Mouse (Mus musculus) telencephalon, adult 2 months (tissue): ENCODE results near the gene D930020B18Rik.
A peak's percentile ranks its signal among the peaks of the same experiment; 100 is the strongest.

Source experiments
- DNase-seq: peaks from one replicate; pipeline ENCODE4 v3.0.0-alpha.2; 2011; ENCODE audit warnings: low read depth, low spot score

Gene D930020B18Rik

GRCm38 (mm10) chr10:121641272-121642053 is at the start of gene D930020B18Rik:
D930020B18Rik (plus strand) TSS chr10:121641588.
- DNase-seq = no peak

GRCm38 (mm10) chr10:121596580-121596979 is 44.8 kb upstream of the D930020B18Rik start:
- DNase-seq = peak; percentile 31

GRCm38 (mm10) chr10:121601272-121601671 is 40.1 kb upstream of the D930020B18Rik start:
- DNase-seq = no peak

DNA sequence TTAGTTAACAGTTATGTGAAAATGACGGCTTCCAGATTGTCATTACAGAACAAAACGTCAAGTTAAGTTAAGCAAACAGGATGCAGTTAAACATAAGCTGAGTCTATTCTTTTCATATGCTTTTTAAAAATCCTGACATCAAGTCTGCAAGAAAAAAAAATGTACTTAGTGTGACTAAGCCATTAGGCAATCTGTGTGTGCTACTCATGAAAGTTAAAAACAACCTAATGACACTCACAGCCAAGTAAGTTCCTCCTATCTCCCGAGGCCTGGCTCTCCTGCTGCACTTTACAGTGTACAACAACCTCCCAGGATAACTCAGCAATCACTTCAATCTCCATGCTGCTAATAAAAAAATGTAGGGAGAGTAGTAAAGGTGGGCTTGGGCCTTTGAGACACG is 37.8 kb upstream of the D930020B18Rik start:
- no peak for DNase-seq

GRCm38 (mm10) chr10:121604632-121605344 is 36.6 kb upstream of the D930020B18Rik start:
- DNase-seq = no peak

- DNase-seq = no peak
These were observed 33.2 kb upstream of the D930020B18Rik start for GRCm38 (mm10) chr10:121608177-121608576.

DNA sequence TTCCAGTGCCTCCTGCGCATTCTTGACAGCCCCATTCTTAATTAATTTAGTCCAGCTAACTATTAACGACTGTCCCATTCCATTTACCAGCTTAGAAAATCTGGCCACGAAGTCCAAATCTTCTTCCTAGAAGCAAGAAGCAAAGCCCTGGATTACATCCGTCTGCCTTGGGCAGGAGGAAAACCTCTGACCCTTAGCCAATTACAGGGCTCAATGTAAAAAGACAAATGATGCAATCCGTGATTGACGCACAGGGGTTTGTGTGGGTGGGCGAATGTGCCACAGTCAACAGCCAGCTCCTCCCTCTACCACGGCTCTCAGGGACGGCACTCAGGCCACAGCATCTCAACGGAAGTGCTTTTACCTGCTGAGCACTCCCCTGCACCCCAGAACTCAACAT is 29.8 kb upstream of the D930020B18Rik start:
- no peak for DNase-seq

DNA sequence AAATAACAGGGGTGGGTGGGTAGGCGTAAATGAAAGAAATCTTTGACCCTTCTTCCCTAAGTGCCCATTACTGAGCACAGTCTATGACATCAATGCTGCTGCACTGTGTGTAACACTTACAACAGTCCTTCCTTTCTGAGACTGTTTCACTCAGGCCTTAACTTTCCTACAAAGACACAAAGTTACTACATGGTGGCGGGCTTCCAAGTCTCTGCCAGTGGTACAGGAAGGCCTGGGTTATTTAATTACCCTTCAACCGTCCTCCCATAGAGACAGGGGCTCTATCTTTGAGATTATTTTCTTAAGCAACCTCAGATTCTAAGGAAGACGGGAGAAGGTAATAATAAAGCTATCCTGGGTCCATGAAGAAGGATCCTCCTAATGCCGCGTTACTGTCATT is 28.9 kb upstream of the D930020B18Rik start:
- DNase-seq = no peak

- DNase-seq = no peak
These were observed 27.8 kb upstream of the D930020B18Rik start for GRCm38 (mm10) chr10:121613570-121613969.

GRCm38 (mm10) chr10:121615146-121615870 is 26.1 kb upstream of the D930020B18Rik start:
- no peak for DNase-seq

GRCm38 (mm10) chr10:121615935-121616334 is 25.5 kb upstream of the D930020B18Rik start:
- DNase-seq = no peak

- no peak for DNase-seq
These were observed 19.0 kb upstream of the D930020B18Rik start for GRCm38 (mm10) chr10:121622431-121622830.

DNA sequence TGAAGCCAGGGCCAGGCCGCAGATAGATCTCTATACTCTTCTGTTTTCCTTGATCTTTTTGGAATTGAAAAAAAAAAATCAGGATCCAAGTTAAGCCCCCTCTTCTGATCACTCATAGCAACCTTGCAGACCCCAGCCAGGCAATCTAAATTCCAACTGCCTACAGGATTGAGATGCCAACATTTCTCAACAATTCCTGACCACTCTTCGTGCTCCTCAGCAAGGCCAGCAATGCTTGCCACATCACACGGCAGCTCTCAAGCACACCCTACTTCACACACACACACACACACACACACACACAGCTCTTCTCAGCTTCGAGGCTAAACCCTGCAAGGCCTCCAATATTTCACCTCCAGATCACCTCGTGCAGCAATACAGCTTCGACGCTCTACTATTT is 17.7 kb upstream of the D930020B18Rik start:
- no peak for DNase-seq

GRCm38 (mm10) chr10:121625006-121625405 is 16.4 kb upstream of the D930020B18Rik start:
- DNase-seq = no peak

DNA sequence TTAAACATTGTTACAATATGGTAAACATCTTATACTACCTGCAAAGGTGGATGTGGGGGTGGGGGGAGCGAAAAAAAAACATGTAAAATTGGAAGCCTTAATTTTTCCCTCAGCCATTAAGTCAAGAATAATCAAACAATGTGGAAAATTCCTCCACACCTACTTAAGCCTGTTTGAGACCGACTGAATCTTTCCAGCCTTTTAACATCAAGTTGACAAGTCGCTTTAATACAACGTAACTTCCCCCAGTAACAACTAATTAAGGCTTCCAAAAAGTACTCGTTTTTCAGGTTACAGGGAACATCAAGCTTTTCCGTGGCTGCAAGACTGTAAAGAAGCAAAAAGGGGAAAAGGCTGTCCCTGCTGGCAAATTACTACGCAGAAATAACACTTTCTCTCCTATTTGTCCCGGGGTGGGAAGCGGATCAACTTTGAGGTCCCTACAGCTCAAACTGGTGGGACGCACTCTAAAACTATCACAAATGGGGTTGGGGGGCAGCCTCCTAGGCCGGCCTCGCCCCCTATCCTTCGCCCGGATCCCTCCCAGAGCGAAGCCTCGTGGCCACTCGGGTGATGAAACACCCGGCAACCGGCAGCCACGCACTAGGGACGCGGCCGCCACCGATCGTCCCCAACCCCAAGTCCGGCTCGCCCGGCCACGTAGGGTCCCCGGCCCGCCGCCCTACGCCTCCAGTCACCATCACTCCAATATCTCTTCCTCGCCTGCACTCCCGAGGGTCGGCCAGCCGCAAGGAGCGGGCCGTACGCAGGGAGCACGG is 15.8 kb upstream of the D930020B18Rik start:
- no peak for DNase-seq

DNA sequence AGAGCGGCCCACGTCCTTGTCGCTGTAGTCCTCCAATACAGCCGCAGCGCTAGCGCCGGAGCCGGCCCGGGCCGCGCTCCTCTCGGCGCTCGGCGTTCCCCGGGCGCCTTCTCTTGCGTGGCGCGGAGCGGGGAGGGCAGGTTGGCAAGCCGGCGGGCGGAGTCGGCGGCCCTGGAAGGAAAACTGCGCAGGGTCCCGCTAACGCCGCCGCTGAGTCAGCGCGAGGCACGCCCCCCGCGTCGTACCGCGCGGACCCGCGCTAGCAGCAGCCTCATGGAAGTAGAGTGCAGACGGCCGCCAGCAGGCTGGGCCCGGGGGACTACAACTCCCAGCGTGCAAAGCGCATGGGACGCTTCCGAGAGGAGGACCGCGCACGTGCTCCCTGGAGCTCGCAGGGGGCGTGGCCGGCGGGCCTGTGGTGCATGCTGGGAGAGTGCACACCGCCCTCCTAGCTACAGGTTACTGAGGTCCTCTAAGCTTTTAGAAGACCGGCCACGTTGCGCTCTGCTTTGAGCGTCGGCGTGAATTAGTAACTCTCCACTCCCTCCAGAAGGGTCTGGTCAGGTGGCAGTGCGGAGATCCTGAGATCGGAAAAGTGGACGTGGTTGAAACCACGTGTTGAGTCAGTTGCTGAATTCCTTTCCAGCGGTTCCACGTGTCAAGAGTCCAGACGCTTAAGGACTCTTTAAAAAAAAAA is 15.1 kb upstream of the D930020B18Rik start, which contains the start of gene Xpot:
Gene Xpot (minus strand): TSS at position 147 of the 697 bp plus-strand sequence.
- peak; percentile 96 for DNase-seq

DNA sequence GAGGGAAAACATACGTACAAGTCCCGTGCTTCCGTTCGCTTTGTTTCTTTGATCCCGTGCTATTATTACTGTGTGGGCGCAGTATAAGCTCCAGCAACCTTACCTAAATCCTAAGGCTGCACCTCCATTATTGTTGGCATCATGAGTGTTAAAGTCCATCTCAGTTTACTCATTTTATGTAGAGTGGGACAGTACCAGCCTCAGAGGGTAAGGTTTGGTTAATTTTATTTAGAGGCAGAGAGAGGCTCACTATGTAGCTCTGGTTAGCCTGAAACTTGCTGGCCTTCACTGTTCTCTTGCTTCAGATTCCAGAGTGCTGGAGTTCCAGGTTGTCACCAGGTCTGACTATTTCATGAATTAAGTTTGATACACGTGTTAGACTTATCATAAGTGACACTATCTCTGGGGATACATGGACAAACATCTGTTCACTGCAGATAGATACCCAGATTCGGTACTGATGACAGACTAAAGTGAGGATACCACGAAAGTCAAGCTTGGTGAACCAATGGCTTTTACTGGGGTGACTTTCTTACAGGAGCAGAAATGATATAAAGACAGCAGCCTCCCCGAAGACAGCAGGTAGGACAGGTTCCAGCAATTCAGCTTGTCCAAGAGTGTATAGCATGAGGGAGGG is 14.1 kb upstream of the D930020B18Rik start:
- no peak for DNase-seq

DNA sequence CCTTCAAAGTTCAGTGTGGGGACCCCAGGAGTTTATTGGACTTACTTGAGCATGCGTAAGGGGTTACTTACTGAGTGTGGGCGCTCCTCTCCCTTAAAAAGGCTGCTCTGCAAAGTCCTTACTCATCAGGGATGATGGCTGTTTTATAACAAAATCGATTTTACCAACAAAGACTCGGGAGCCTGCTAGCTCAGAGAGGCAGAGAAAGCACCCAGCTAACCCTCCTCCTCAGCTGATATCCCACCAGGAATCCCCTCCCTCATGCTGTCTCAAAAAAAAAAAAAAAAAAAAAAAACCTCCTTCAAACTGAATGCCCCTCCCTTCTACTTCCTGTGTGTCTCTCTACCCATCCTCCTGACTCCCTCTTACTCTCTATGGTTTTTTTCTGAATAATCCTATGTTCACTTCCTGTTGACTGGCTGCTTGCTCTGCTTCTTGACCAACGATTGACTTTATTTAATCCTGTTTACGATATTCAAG is 12.8 kb upstream of the D930020B18Rik start:
- DNase-seq = no peak

DNA sequence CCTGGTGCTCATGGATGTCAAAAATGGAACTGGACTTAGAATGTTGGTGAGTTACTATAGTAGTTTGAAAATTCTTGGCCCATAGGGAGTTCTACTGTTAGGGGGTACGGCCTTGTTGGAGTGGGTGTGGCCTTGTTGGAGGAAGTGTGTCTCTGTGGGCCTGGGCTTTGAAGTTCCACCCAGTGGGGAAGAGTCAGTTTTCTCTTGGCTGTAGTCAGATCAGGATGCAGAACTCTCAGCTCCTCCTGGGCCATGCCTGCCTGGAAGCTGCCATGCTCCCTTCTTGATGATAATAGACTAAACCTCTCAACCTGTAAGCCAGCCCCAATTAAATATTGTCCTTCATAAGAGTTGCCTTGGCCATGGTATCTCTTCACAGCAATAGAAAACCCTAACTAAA is 7.2 kb upstream of the D930020B18Rik start:
- no peak for DNase-seq

DNA sequence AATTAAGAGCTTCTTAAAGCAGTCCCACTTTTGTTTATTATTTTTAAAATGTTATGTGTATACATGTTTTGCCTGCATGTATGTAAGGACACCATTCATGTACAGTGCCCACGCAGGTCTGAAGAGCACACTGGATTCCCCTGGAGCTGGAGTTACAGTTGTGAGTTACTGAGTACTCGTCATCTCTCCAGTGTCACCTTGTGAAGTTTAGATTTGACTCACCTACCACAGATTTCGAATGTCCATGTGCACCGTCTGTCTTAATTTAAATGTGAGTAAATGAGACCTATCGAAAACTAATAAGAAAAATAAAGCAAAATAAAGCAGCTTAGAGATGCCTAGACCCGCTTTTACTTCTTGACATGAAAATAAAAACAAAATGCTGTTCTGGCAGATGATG is 5.1 kb upstream of the D930020B18Rik start:
- no peak for DNase-seq
